In genomic region chr15:80014031-80014320, GRCm38 (mm10) we compare ENCODE assay signal across 8 mouse cellular contexts. TPM values are rescaled to one million over a fixed set of nuclear protein-coding genes. Genes with fewer than 3 reads are reported as not detected.
A peak's percentile ranks its signal among the peaks of the same experiment; 100 is the strongest.
DNase-seq lines count a peak whose midpoint lies in the region; ATAC-seq and TF ChIP-seq lines count a peak whose summit lies in the region.

No protein-coding gene starts in this region.

- no peak for ATAC-seq in heart, embryonic 12.5 days (ENCODE audit: insufficient number of reproducible peaks, low FRiP score)
- no peak for ATAC-seq in forebrain, embryonic 13.5 days
- no peak for ATAC-seq in liver, embryonic 13.5 days (ENCODE audit: low read depth)
- ATAC-seq in granulocyte monocyte progenitor cell, adult 5-6 weeks (replicated peaks; ENCODE audit: poor library complexity, severe bottlenecking), result no peak

- no peaks in the 10 kb centered on the region for H3K9me3 ChIP-seq in heart, embryonic 12.5 days (replicated peaks)
- H3K9me3 ChIP-seq in forebrain, embryonic 13.5 days (replicated peaks), result no peaks in the 10 kb centered on the region
- H3K9me3 ChIP-seq in liver, embryonic 13.5 days (replicated peaks), result no peaks in the 10 kb centered on the region

- H3K79me2 ChIP-seq in C2C12 (ENCODE audit: control insufficient read depth, insufficient read depth), result peaks cover 56% of the 10 kb centered on the region

- TF ChIP-seq CTCF in C2C12 (IDR thresholded peaks at IDR 0.05; ENCODE audit: control insufficient read depth, insufficient read depth, insufficient read length), result no peak

- H3K4me1 ChIP-seq in heart, embryonic 12.5 days (replicated peaks), result peaks cover 39% of the 10 kb centered on the region
- H3K4me1 ChIP-seq in forebrain, embryonic 13.5 days, result peaks cover 36% of the 10 kb centered on the region
- peaks cover 34% of the 10 kb centered on the region for H3K4me1 ChIP-seq in liver, embryonic 13.5 days (replicated peaks)

- H3K9ac ChIP-seq in heart, embryonic 12.5 days, result peak overlapping the region; percentile 81
- peak overlapping the region; percentile 64 for H3K9ac ChIP-seq in forebrain, embryonic 13.5 days
- H3K9ac ChIP-seq in liver, embryonic 13.5 days, result peak overlapping the region; percentile 58

- peak overlapping the region; percentile 88 for H3ac ChIP-seq in C2C12 (ENCODE audit: control insufficient read depth, insufficient read length, low read depth)

- H3K27ac ChIP-seq in heart, embryonic 12.5 days (ENCODE audit: poor library complexity, severe bottlenecking), result no peak overlapping the region
- no peak overlapping the region for H3K27ac ChIP-seq in forebrain, embryonic 13.5 days
- no peak overlapping the region for H3K27ac ChIP-seq in liver, embryonic 13.5 days

- H3K4me3 ChIP-seq in heart, embryonic 12.5 days, result peak overlapping the region; percentile 63
- H3K4me3 ChIP-seq in C2C12 (ENCODE audit: insufficient read depth, poor library complexity, severe bottlenecking), result peak overlapping the region; percentile 89
- peak overlapping the region; percentile 52 for H3K4me3 ChIP-seq in forebrain, embryonic 13.5 days
- H3K4me3 ChIP-seq in liver, embryonic 13.5 days (replicated peaks), result peak overlapping the region; percentile 59

- intact Hi-C loops in heart, postnatal 14 days (cut with DNase I), result loop anchor here (1.0 kb wide), 1 partner anchor 36 kb away; no protein-coding TSS in a partner anchor

- H3K4me2 ChIP-seq in heart, embryonic 12.5 days, result peak overlapping the region; percentile 98
- peak overlapping the region; percentile 97 for H3K4me2 ChIP-seq in forebrain, embryonic 13.5 days
- peak overlapping the region; percentile 73 for H3K4me2 ChIP-seq in liver, embryonic 13.5 days

- DNase-seq in heart, postnatal 14 days, result no peak
- DNase-seq in liver, embryonic 13.5 days, result no peak
- DNase-seq in testis, postnatal 14 days (ENCODE audit: low spot score), result no peak
- DNase-seq in urinary bladder, postnatal 25 days (ENCODE audit: low spot score), result no peak

- H3K79me3 ChIP-seq in C2C12 (ENCODE audit: low read depth), result peaks cover 32% of the 10 kb centered on the region

- H3K27me3 ChIP-seq in heart, embryonic 12.5 days (replicated peaks), result peaks cover 69% of the 10 kb centered on the region
- H3K27me3 ChIP-seq in C2C12 (ENCODE audit: control insufficient read depth, insufficient read depth, insufficient read length), result no peaks in the 10 kb centered on the region
- peaks cover 73% of the 10 kb centered on the region for H3K27me3 ChIP-seq in forebrain, embryonic 13.5 days
- peaks cover 66% of the 10 kb centered on the region for H3K27me3 ChIP-seq in liver, embryonic 13.5 days

- H3K36me3 ChIP-seq in heart, embryonic 12.5 days, result no peaks in the 10 kb centered on the region
- H3K36me3 ChIP-seq in C2C12 (ENCODE audit: control insufficient read depth, insufficient read depth), result peaks cover 9% of the 10 kb centered on the region
- H3K36me3 ChIP-seq in forebrain, embryonic 13.5 days (ENCODE audit: poor library complexity, severe bottlenecking), result no peaks in the 10 kb centered on the region
- no peaks in the 10 kb centered on the region for H3K36me3 ChIP-seq in liver, embryonic 13.5 days

- 0% methylated on average over 37 of the region's 37 CpGs for WGBS in heart, embryonic 12.5 days
- 0% methylated on average over 12 of the region's 37 CpGs for WGBS in forebrain, embryonic 13.5 days
- under 1% methylated on average over 36 of the region's 37 CpGs for WGBS in liver, embryonic 13.5 days (ENCODE audit: insufficient replicate concordance)

TF ChIP-seq in C2C12, 6 proteins besides CTCF, POLR2A, EP300 and RAD21:
- TF ChIP-seq USF1 (IDR thresholded peaks at IDR 0.05; ENCODE audit: low read depth) (no peak), MYOG (IDR thresholded peaks at IDR 0.05; ENCODE audit: control insufficient read depth, extremely low read depth, insufficient read length) (no peak), FOSL1 (IDR thresholded peaks at IDR 0.05; ENCODE audit: insufficient read depth, low read length, poor library complexity, severe bottlenecking) (no peak), MYOD1 (IDR thresholded peaks at IDR 0.05; ENCODE audit: control insufficient read depth, insufficient read length, low read depth) (no peak), CEBPB (IDR thresholded peaks at IDR 0.05; ENCODE audit: low read depth) (no peak), MAX (IDR thresholded peaks at IDR 0.05) (no peak)

RNA-seq across cellular contexts. Expression of gene Pdgfb, which starts 0.8 kb away (rescaled TPM):
- polyA plus RNA-seq in heart, embryonic 12.5 days (2016; fragmentation: Nextera tagmentation; extraction: Ambion mirVana), result 1.7 and 2.3 TPM in 2 replicates
- 10 to 100 TPM; 42.2 to 43.4 TPM for total RNA-seq in heart, postnatal 14 days (2021)
- 27.2 TPM for polyA plus RNA-seq in C2C12 (2012; fragmentation: generic; extraction: Trizol)
- polyA plus RNA-seq in forebrain, embryonic 13.5 days (2015; fragmentation: Nextera tagmentation; extraction: Ambion mirVana), result 1.9 and 2.1 TPM in 2 replicates
- 0.63 and 0.76 TPM in 2 replicates for polyA plus RNA-seq in liver, embryonic 13.5 days (2015; fragmentation: Nextera tagmentation; extraction: Ambion mirVana)
- 0.30 TPM in 1 of 2 replicates, not detected in the other for total RNA-seq in granulocyte monocyte progenitor cell, adult 5-6 weeks (2014; fragmentation: Nextera tagmentation)
- 0.13 and 0.26 TPM in 2 replicates for total RNA-seq in granulocyte monocyte progenitor cell, adult 5-6 weeks (2017)

RNA-seq across cellular contexts. Expression of gene Cbx7, which starts 43.1 kb away (rescaled TPM):
- polyA plus RNA-seq in heart, embryonic 12.5 days (2016; fragmentation: Nextera tagmentation; extraction: Ambion mirVana), result 1.4 and 1.7 TPM in 2 replicates
- 1 to 10 TPM; 3.6 to 7.8 TPM for total RNA-seq in heart, postnatal 14 days (2021)
- polyA plus RNA-seq in C2C12 (2012; fragmentation: generic; extraction: Trizol), result 5.9 TPM
- polyA plus RNA-seq in forebrain, embryonic 13.5 days (2015; fragmentation: Nextera tagmentation; extraction: Ambion mirVana), result 2.5 and 2.9 TPM in 2 replicates
- polyA plus RNA-seq in liver, embryonic 13.5 days (2015; fragmentation: Nextera tagmentation; extraction: Ambion mirVana), result 0.89 and 1.4 TPM in 2 replicates
- total RNA-seq in granulocyte monocyte progenitor cell, adult 5-6 weeks (2014; fragmentation: Nextera tagmentation), result 3.4 and 3.7 TPM in 2 replicates
- total RNA-seq in granulocyte monocyte progenitor cell, adult 5-6 weeks (2017), result 0.26 and 1.7 TPM in 2 replicates
